ENCODE assay signal across 28 mouse cellular contexts in the genomic region with DNA sequence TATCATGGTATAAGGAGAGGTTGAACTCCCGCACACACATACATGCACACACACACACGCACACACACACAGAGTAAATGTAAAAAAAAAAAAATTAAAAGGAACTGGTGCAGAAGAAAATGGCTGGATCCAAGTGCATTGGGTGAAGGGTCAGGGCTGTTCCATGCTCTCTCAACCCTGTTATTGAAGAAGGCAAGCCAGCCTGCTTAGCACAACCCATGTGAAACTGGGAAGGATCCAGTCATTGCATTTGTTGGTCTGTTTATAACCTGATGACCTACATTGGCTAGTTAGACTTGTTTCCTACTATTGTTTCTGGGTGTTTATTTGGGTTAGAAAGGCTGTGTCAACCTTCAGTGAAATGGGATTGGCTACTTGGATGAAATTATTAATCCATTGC. TPM values are rescaled to one million over a fixed set of nuclear protein-coding genes. Genes with fewer than 3 reads are reported as not detected.
DNase-seq lines count a peak whose midpoint lies in the region; ATAC-seq and TF ChIP-seq lines count a peak whose summit lies in the region.
"Had no signal": no experiment of that assay in that cellular context is flagged by ENCODE, and none has a peak within 500 bp of the region (broad histone marks: within the 10 kb centered on the region; RNA-seq: fewer than 3 reads in every experiment).

No protein-coding gene starts in this region.

- H3K4me3 ChIP-seq in kidney, adult 2 months (ENCODE audit: insufficient read depth, low read depth, low read length): no peak overlapping the region
- H3K4me3 ChIP-seq in liver, adult 2 months (ENCODE audit: insufficient read depth, low read depth, low read length): no peak overlapping the region
- H3K4me3 ChIP-seq in liver, embryonic 11.5 days (ENCODE audit: low read depth, low read length): no peak overlapping the region
- H3K4me3 ChIP-seq: embryonic facial prominence, embryonic 10.5 days; embryonic facial prominence, embryonic 12.5 days; forebrain, embryonic 13.5 days; forebrain, embryonic 15.5 days had no signal

- H3K9me3 ChIP-seq in liver, embryonic 11.5 days (ENCODE audit: control insufficient read depth, low read length): no peaks in the 10 kb centered on the region
- H3K9me3 ChIP-seq: embryonic facial prominence, embryonic 10.5 days; embryonic facial prominence, embryonic 12.5 days; forebrain, embryonic 13.5 days; forebrain, embryonic 15.5 days; G1E had no signal

- no peaks in the 10 kb centered on the region for H3K27me3 ChIP-seq in kidney, adult 2 months (replicated peaks; ENCODE audit: control insufficient read depth, insufficient read depth, low read length)
- H3K27me3 ChIP-seq in liver, adult 2 months (ENCODE audit: control insufficient read depth, insufficient read depth, low read length): no peaks in the 10 kb centered on the region
- peaks cover 7% of the 10 kb centered on the region for H3K27me3 ChIP-seq in liver, embryonic 11.5 days (replicated peaks; ENCODE audit: control insufficient read depth, insufficient read depth, low read length)
- H3K27me3 ChIP-seq: CH12.LX; forebrain, embryonic 15.5 days; Patski had no signal

- no peak overlapping the region for H3K27ac ChIP-seq in kidney, adult 2 months (ENCODE audit: insufficient read depth, low read depth, low read length)
- H3K27ac ChIP-seq in liver, adult 2 months (replicated peaks; ENCODE audit: insufficient read depth, low read depth, low read length): no peak overlapping the region
- no peak overlapping the region for H3K27ac ChIP-seq in liver, embryonic 11.5 days (ENCODE audit: low read depth, low read length)
- H3K27ac ChIP-seq: embryonic facial prominence, embryonic 10.5 days; embryonic facial prominence, embryonic 12.5 days; forebrain, embryonic 13.5 days; forebrain, embryonic 15.5 days had no signal

- no peaks in the 10 kb centered on the region for H3K79me2 ChIP-seq in liver, adult 2 months (ENCODE audit: control insufficient read depth, insufficient read depth, low read length)

- ATAC-seq in liver, embryonic 11.5 days (replicated peaks; ENCODE audit: low FRiP score): no peak
- ATAC-seq: activated CD4-positive, CD25-positive, alpha-beta regulatory T cell, adult 4 months; CD4-positive, CD25-positive, alpha-beta regulatory T cell, adult 4 months; forebrain, embryonic 13.5 days; forebrain, embryonic 15.5 days; Patski had no signal

- DNase-seq in kidney, adult 2 months: peak; percentile 47
- DNase-seq in kidney, postnatal 4 days: no peak
- DNase-seq in kidney, postnatal 14 days: peak; percentile 15
- DNase-seq in kidney, adult 11 months: no peak
- peak; percentile 14 for DNase-seq in liver, adult 2 months (ENCODE audit: extremely low read depth, low read depth, low spot score)
- DNase-seq in liver, embryonic 11.5 days (ENCODE audit: low spot score): no peak
- DNase-seq in layer of hippocampus, adult 8-10 months (ENCODE audit: low spot score in 2 of 2): no peak
- DNase-seq: adrenal gland, adult 8-10 months; adrenal gland, postnatal 14 days; B cell, adult 2 months; cerebellum, adult 11-12 months; cerebellum, adult 2 months; cerebellum, adult 9-10 months; cerebellum, postnatal 10 days; cerebellum, postnatal 25 days had no signal

- no peak for TF ChIP-seq POLR2A in kidney, adult 2 months (IDR thresholded peaks at IDR 0.05; ENCODE audit: low read depth, low read length)
- TF ChIP-seq POLR2A in liver, adult 2 months (IDR thresholded peaks at IDR 0.05; ENCODE audit: extremely low read depth, insufficient read depth, low read length): no peak

- H3K9ac ChIP-seq in liver, adult 2 months (ENCODE audit: low read depth, low read length): no peak overlapping the region
- no peak overlapping the region for H3K9ac ChIP-seq in liver, embryonic 11.5 days (ENCODE audit: low read depth, low read length)
- H3K9ac ChIP-seq: embryonic facial prominence, embryonic 12.5 days; forebrain, embryonic 13.5 days; forebrain, embryonic 15.5 days had no signal

- no peak for TF ChIP-seq CTCF in kidney, adult 2 months (conservative IDR thresholded peaks at IDR 0.05; ENCODE audit: insufficient read depth, insufficient read length, low read depth, low read length)
- no peak for TF ChIP-seq CTCF in liver, adult 2 months (IDR thresholded peaks at IDR 0.05; ENCODE audit: low read depth, low read length)

- H3K4me2 ChIP-seq in liver, embryonic 11.5 days: no peak overlapping the region
- H3K4me2 ChIP-seq: embryonic facial prominence, embryonic 12.5 days; forebrain, embryonic 13.5 days; forebrain, embryonic 15.5 days had no signal

- WGBS in kidney, adult 2 months: 97% methylated on average over 2 of the region's 2 CpGs
- WGBS in liver, adult 2 months: 89% methylated on average over 2 of the region's 2 CpGs
- WGBS in liver, embryonic 11.5 days: 88% methylated on average over 2 of the region's 2 CpGs

- H3K4me1 ChIP-seq in kidney, adult 2 months (ENCODE audit: control insufficient read depth, insufficient read depth, low read length): no peaks in the 10 kb centered on the region
- no peaks in the 10 kb centered on the region for H3K4me1 ChIP-seq in liver, adult 2 months (ENCODE audit: control insufficient read depth, insufficient read depth, low read length)
- H3K4me1 ChIP-seq in liver, embryonic 11.5 days (replicated peaks; ENCODE audit: control insufficient read depth, insufficient read depth, low read length): no peaks in the 10 kb centered on the region
- H3K4me1 ChIP-seq: forebrain, embryonic 13.5 days; forebrain, embryonic 15.5 days had no signal

- no peaks in the 10 kb centered on the region for H3K36me3 ChIP-seq in kidney, adult 2 months (ENCODE audit: control insufficient read depth, insufficient read depth, low read length)
- no peaks in the 10 kb centered on the region for H3K36me3 ChIP-seq in liver, adult 2 months (ENCODE audit: control insufficient read depth, insufficient read depth, low read length)
- no peaks in the 10 kb centered on the region for H3K36me3 ChIP-seq in liver, embryonic 11.5 days (ENCODE audit: control insufficient read depth, insufficient read depth, low read length)
- H3K36me3 ChIP-seq: embryonic facial prominence, embryonic 10.5 days; embryonic facial prominence, embryonic 12.5 days; forebrain, embryonic 15.5 days had no signal

RNA-seq across cellular contexts. Expression of a gene that starts 6.1 kb away (rescaled TPM):
- polyA plus RNA-seq in kidney, adult 2 months (2012; rRNA removed): 0.10 and 0.11 TPM in 2 replicates
- not detected in 2 replicates for total RNA-seq in liver, adult 2 months (2014; rRNA removed)
- polyA plus RNA-seq in liver, adult 2 months (2012; rRNA removed): not detected in 2 replicates
- not detected in 2 replicates for polyA plus RNA-seq in liver, embryonic 11.5 days (2014; fragmentation: Nextera tagmentation; extraction: Ambion mirVana)
- not detected for total RNA-seq in layer of hippocampus, adult 8-10 months (2022)
- total RNA-seq: adrenal gland, adult 8-10 months; adrenal gland, postnatal 14 days; adrenal gland, postnatal 36 days; CH12.LX had no signal
- polyA plus RNA-seq: cerebellum, adult 2 months; cortical plate, adult 2 months; forebrain, embryonic 11.5 days; forebrain, embryonic 13.5 days; G1E; Patski had no signal

RNA-seq across cellular contexts. Expression of a gene that starts 51.7 kb away (rescaled TPM):
- not detected in 2 replicates for polyA plus RNA-seq in kidney, adult 2 months (2012; rRNA removed)
- total RNA-seq in liver, adult 2 months (2014; rRNA removed): not detected in 2 replicates
- not detected in 2 replicates for polyA plus RNA-seq in liver, adult 2 months (2012; rRNA removed)
- not detected in 2 replicates for polyA plus RNA-seq in liver, embryonic 11.5 days (2014; fragmentation: Nextera tagmentation; extraction: Ambion mirVana)
- total RNA-seq in layer of hippocampus, adult 8-10 months (2022): not detected
- total RNA-seq: adrenal gland, adult 8-10 months; adrenal gland, postnatal 14 days; adrenal gland, postnatal 36 days; CH12.LX; G1E had no signal
- polyA plus RNA-seq: activated CD4-positive, CD25-positive, alpha-beta regulatory T cell, adult 4 months; CD4-positive, CD25-positive, alpha-beta regulatory T cell, adult 4 months; cerebellum, adult 2 months; cortical plate, adult 2 months; embryonic facial prominence, embryonic 10.5 days; embryonic facial prominence, embryonic 12.5 days; embryonic facial prominence, embryonic 14.5 days; forebrain, embryonic 11.5 days; forebrain, embryonic 13.5 days; forebrain, embryonic 15.5 days; G1E; Patski had no signal

RNA-seq across cellular contexts. Expression of a gene that starts 55.3 kb away (rescaled TPM):
- polyA plus RNA-seq in kidney, adult 2 months (2012; rRNA removed): not detected in 2 replicates
- 0.18 TPM in 1 of 2 replicates, not detected in the other for total RNA-seq in liver, adult 2 months (2014; rRNA removed)
- polyA plus RNA-seq in liver, adult 2 months (2012; rRNA removed): not detected in 2 replicates
- polyA plus RNA-seq in liver, embryonic 11.5 days (2014; fragmentation: Nextera tagmentation; extraction: Ambion mirVana): not detected in 2 replicates
- total RNA-seq in layer of hippocampus, adult 8-10 months (2022): not detected
- total RNA-seq: adrenal gland, adult 8-10 months; adrenal gland, postnatal 14 days; adrenal gland, postnatal 36 days; CH12.LX; G1E had no signal
- polyA plus RNA-seq: activated CD4-positive, CD25-positive, alpha-beta regulatory T cell, adult 4 months; CD4-positive, CD25-positive, alpha-beta regulatory T cell, adult 4 months; cerebellum, adult 2 months; cortical plate, adult 2 months; embryonic facial prominence, embryonic 10.5 days; embryonic facial prominence, embryonic 12.5 days; embryonic facial prominence, embryonic 14.5 days; forebrain, embryonic 11.5 days; forebrain, embryonic 13.5 days; forebrain, embryonic 15.5 days; G1E; Patski had no signal

Comparison
In these comparisons a context has a peak if more than half of its experiments do, and no peak if none do; other contexts are left out.
1. DNase-seq: peak in kidney, adult 2 months (single experiment), kidney, postnatal 14 days (single experiment) and liver, adult 2 months (single experiment); none in kidney, postnatal 4 days (0 of 2), kidney, adult 11 months (single experiment), liver, embryonic 11.5 days (single experiment) and layer of hippocampus, adult 8-10 months (0 of 2).